ENCODE assay signal across 9 mouse cellular contexts in the genomic region with DNA sequence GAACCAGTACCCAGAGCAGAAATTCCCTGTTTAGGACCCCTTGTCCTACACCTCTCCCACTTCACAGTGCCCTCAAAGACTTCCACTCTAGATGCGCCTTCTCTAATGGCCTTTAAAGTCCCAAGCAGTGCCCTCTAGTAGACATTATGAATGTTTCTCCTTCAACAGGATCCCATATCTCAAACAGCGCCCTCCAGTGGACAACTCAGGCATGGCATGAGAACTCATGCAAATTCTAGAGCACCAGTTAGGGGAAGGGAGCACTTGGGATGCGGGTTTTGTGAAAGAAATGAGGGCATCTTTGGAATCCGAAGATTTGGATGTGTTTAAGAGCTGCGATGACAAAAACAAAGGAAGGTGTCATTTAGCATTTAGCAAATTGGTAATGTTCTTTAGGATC. TPM values are rescaled to one million over a fixed set of nuclear protein-coding genes. Genes with fewer than 3 reads are reported as not detected.
DNase-seq lines count a peak whose midpoint lies in the region; ATAC-seq and TF ChIP-seq lines count a peak whose summit lies in the region.
"Had no signal": no experiment of that assay in that cellular context is flagged by ENCODE, and none has a peak within 500 bp of the region (broad histone marks: within the 10 kb centered on the region; RNA-seq: fewer than 3 reads in every experiment).

No protein-coding gene starts in this region.

- H3K4me2 ChIP-seq in liver, embryonic 12.5 days: no peak overlapping the region
- H3K4me2 ChIP-seq in forebrain, embryonic 16.5 days (ENCODE audit: low read length): no peak overlapping the region
- H3K4me2 ChIP-seq: limb, embryonic 13.5 days had no signal

- no peak overlapping the region for H3K27ac ChIP-seq in liver, adult 2 months (replicated peaks; ENCODE audit: insufficient read depth, low read depth, low read length)
- H3K27ac ChIP-seq in liver, embryonic 12.5 days: no peak overlapping the region
- H3K27ac ChIP-seq in forebrain, embryonic 16.5 days (ENCODE audit: low read length): no peak overlapping the region
- no peak overlapping the region for H3K27ac ChIP-seq in forebrain, embryonic 10.5 days
- H3K27ac ChIP-seq: limb, embryonic 13.5 days had no signal

- 55% methylated on average over 5 of the region's 5 CpGs for WGBS in liver, adult 2 months
- 49% methylated on average over 5 of the region's 5 CpGs for WGBS in liver, embryonic 12.5 days (ENCODE audit: insufficient replicate concordance)
- 64% methylated on average over 5 of the region's 5 CpGs for WGBS in forebrain, embryonic 16.5 days
- 64% methylated on average over 5 of the region's 5 CpGs for WGBS in forebrain, embryonic 10.5 days

- peaks cover 10% of the 10 kb centered on the region; the same call in 1 of the 2 replicates for H3K27me3 ChIP-seq in liver, adult 2 months (ENCODE audit: control insufficient read depth, insufficient read depth, low read length)
- H3K27me3 ChIP-seq in liver, embryonic 12.5 days (replicated peaks): peaks cover 36% of the 10 kb centered on the region
- H3K27me3 ChIP-seq in forebrain, embryonic 16.5 days (replicated peaks; ENCODE audit: control insufficient read depth, insufficient read depth, low read length): peaks cover 16% of the 10 kb centered on the region
- H3K27me3 ChIP-seq in forebrain, embryonic 10.5 days (ENCODE audit: poor library complexity, severe bottlenecking): peaks cover 32% of the 10 kb centered on the region

- H3K4me3 ChIP-seq in liver, adult 2 months (ENCODE audit: insufficient read depth, low read depth, low read length): no peak overlapping the region
- H3K4me3 ChIP-seq in liver, embryonic 12.5 days: no peak overlapping the region
- no peak overlapping the region for H3K4me3 ChIP-seq in forebrain, embryonic 16.5 days (replicated peaks; ENCODE audit: low read length)
- no peak overlapping the region for H3K4me3 ChIP-seq in forebrain, embryonic 10.5 days
- H3K4me3 ChIP-seq: limb, embryonic 13.5 days had no signal

- H3K9ac ChIP-seq in liver, adult 2 months (ENCODE audit: low read depth, low read length): no peak overlapping the region
- no peak overlapping the region for H3K9ac ChIP-seq in liver, embryonic 12.5 days
- no peak overlapping the region for H3K9ac ChIP-seq in forebrain, embryonic 16.5 days (replicated peaks; ENCODE audit: low read depth, low read length)
- H3K9ac ChIP-seq: limb, embryonic 13.5 days had no signal

- no peaks in the 10 kb centered on the region for H3K36me3 ChIP-seq in liver, adult 2 months (ENCODE audit: control insufficient read depth, insufficient read depth, low read length)
- no peaks in the 10 kb centered on the region for H3K36me3 ChIP-seq in liver, embryonic 12.5 days
- no peaks in the 10 kb centered on the region for H3K36me3 ChIP-seq in forebrain, embryonic 16.5 days (ENCODE audit: control insufficient read depth, insufficient read depth)
- H3K36me3 ChIP-seq in forebrain, embryonic 10.5 days (replicated peaks): no peaks in the 10 kb centered on the region
- H3K36me3 ChIP-seq: limb, embryonic 13.5 days had no signal

- no peak for TF ChIP-seq POLR2A in liver, adult 2 months (IDR thresholded peaks at IDR 0.05; ENCODE audit: extremely low read depth, insufficient read depth, low read length)
- TF ChIP-seq POLR2A in brain, embryonic 14.5 days (IDR thresholded peaks at IDR 0.05; ENCODE audit: borderline replicate concordance, extremely low read depth, insufficient read depth, insufficient read length, poor library complexity, severe bottlenecking): no peak

- ATAC-seq in liver, embryonic 12.5 days: no peak
- no peak for ATAC-seq in forebrain, embryonic 16.5 days

- DNase-seq in adrenal gland, postnatal 10 days: peak; percentile 69
- DNase-seq in adrenal gland, adult 8-10 months: no peak
- DNase-seq in liver, adult 2 months (ENCODE audit: extremely low read depth, low read depth, low spot score): no peak
- no peak for DNase-seq in brain, embryonic 14.5 days (ENCODE audit: low read depth)
- DNase-seq in lung, postnatal 36 days: peak; percentile 63
- no peak for DNase-seq in forebrain, embryonic 10.5 days (ENCODE audit: extremely low spot score, low spot score)

- TF ChIP-seq CTCF in liver, adult 2 months (IDR thresholded peaks at IDR 0.05; ENCODE audit: low read depth, low read length): peak; percentile 33; the same call in 1 of the 2 replicates
- peak; percentile 64; the same call in 1 of the 2 replicates for TF ChIP-seq CTCF in brain, embryonic 14.5 days (IDR thresholded peaks at IDR 0.05; ENCODE audit: borderline replicate concordance, extremely low read depth, insufficient read depth, insufficient read length)

- 0 out of 2 replicates have a peak, but pooled peaks cover 3% of the 10 kb centered on the region for H3K4me1 ChIP-seq in liver, adult 2 months (ENCODE audit: control insufficient read depth, insufficient read depth, low read length)
- H3K4me1 ChIP-seq in liver, embryonic 12.5 days: peaks cover 37% of the 10 kb centered on the region
- peaks cover 28% of the 10 kb centered on the region for H3K4me1 ChIP-seq in forebrain, embryonic 16.5 days (replicated peaks; ENCODE audit: control insufficient read depth, insufficient read depth, low read length)
- peaks cover 29% of the 10 kb centered on the region for H3K4me1 ChIP-seq in forebrain, embryonic 10.5 days

- H3K9me3 ChIP-seq in liver, embryonic 12.5 days (replicated peaks): no peaks in the 10 kb centered on the region
- H3K9me3 ChIP-seq in forebrain, embryonic 16.5 days (ENCODE audit: control insufficient read depth, low read length): no peaks in the 10 kb centered on the region
- H3K9me3 ChIP-seq in forebrain, embryonic 10.5 days: peaks cover 13% of the 10 kb centered on the region; the same call in 1 of the 2 replicates

- H3K79me2 ChIP-seq in liver, adult 2 months (ENCODE audit: control insufficient read depth, insufficient read depth, low read length): no peaks in the 10 kb centered on the region

RNA-seq across cellular contexts. Expression of gene Ache, which starts 2.3 kb away (rescaled TPM):
- total RNA-seq in adrenal gland, postnatal 10 days (2021): 10 to 100 TPM; 11.6 to 21.3 TPM
- 10 to 100 TPM; 11.5 to 22.5 (median 16.8) TPM for total RNA-seq in adrenal gland, adult 8-10 months (2022)
- 0.28 and 0.34 TPM in 2 replicates for total RNA-seq in liver, adult 2 months (2014; rRNA removed)
- polyA plus RNA-seq in liver, adult 2 months (2012; rRNA removed): 0.36 and 0.55 TPM in 2 replicates
- 23.4 and 26.2 TPM in 2 replicates for polyA plus RNA-seq in liver, embryonic 12.5 days (2016; fragmentation: Nextera tagmentation; extraction: Ambion mirVana)
- 18.8 and 32.5 TPM in 2 replicates for polyA plus RNA-seq in brain, embryonic 14.5 days (2012; rRNA removed)
- polyA plus RNA-seq in forebrain, embryonic 16.5 days (2015; fragmentation: Nextera tagmentation; extraction: Ambion mirVana): 10.2 and 17.2 TPM in 2 replicates
- polyA plus RNA-seq in forebrain, embryonic 10.5 days (2016; fragmentation: Nextera tagmentation; extraction: Ambion mirVana): 1.9 and 2.3 TPM in 2 replicates

RNA-seq across cellular contexts. Expression of gene Ufsp1, which starts 9.4 kb away (rescaled TPM):
- 10 to 100 TPM in 1 of 2 experiments, 1 to 10 TPM in 1; 7.6 to 11.5 TPM for total RNA-seq in adrenal gland, postnatal 10 days (2021)
- 10 to 100 TPM; 13.0 to 16.4 (median 15.8) TPM for total RNA-seq in adrenal gland, adult 8-10 months (2022)
- 1.1 and 1.4 TPM in 2 replicates for total RNA-seq in liver, adult 2 months (2014; rRNA removed)
- polyA plus RNA-seq in liver, adult 2 months (2012; rRNA removed): 6.3 and 7.9 TPM in 2 replicates
- 11.9 and 12.5 TPM in 2 replicates for polyA plus RNA-seq in liver, embryonic 12.5 days (2016; fragmentation: Nextera tagmentation; extraction: Ambion mirVana)
- 10.0 and 11.9 TPM in 2 replicates for polyA plus RNA-seq in brain, embryonic 14.5 days (2012; rRNA removed)
- polyA plus RNA-seq in forebrain, embryonic 16.5 days (2015; fragmentation: Nextera tagmentation; extraction: Ambion mirVana): 6.1 and 8.9 TPM in 2 replicates
- 10.3 and 10.4 TPM in 2 replicates for polyA plus RNA-seq in forebrain, embryonic 10.5 days (2016; fragmentation: Nextera tagmentation; extraction: Ambion mirVana)

RNA-seq across cellular contexts. Expression of gene Srrt, which starts 22.4 kb away (rescaled TPM):
- total RNA-seq in adrenal gland, postnatal 10 days (2021): 100 to 1,000 TPM; 130 to 173 TPM
- 100 to 1,000 TPM; 145 to 244 (median 187) TPM for total RNA-seq in adrenal gland, adult 8-10 months (2022)
- 20.7 and 25.2 TPM in 2 replicates for total RNA-seq in liver, adult 2 months (2014; rRNA removed)
- polyA plus RNA-seq in liver, adult 2 months (2012; rRNA removed): 36.2 and 61.5 TPM in 2 replicates
- 125 and 128 TPM in 2 replicates for polyA plus RNA-seq in liver, embryonic 12.5 days (2016; fragmentation: Nextera tagmentation; extraction: Ambion mirVana)
- polyA plus RNA-seq in brain, embryonic 14.5 days (2012; rRNA removed): 211 and 216 TPM in 2 replicates
- polyA plus RNA-seq in forebrain, embryonic 16.5 days (2015; fragmentation: Nextera tagmentation; extraction: Ambion mirVana): 119 and 125 TPM in 2 replicates
- polyA plus RNA-seq in forebrain, embryonic 10.5 days (2016; fragmentation: Nextera tagmentation; extraction: Ambion mirVana): 205 and 209 TPM in 2 replicates

RNA-seq across cellular contexts. Expression of gene Trip6, which starts 29.2 kb away (rescaled TPM):
- total RNA-seq in adrenal gland, postnatal 10 days (2021): 10 to 100 TPM; 33.6 to 36.8 TPM
- total RNA-seq in adrenal gland, adult 8-10 months (2022): 10 to 100 TPM; 35.7 to 54.9 (median 48.5) TPM
- total RNA-seq in liver, adult 2 months (2014; rRNA removed): 5.8 and 6.5 TPM in 2 replicates
- polyA plus RNA-seq in liver, adult 2 months (2012; rRNA removed): 14.7 and 25.0 TPM in 2 replicates
- 16.8 and 18.7 TPM in 2 replicates for polyA plus RNA-seq in liver, embryonic 12.5 days (2016; fragmentation: Nextera tagmentation; extraction: Ambion mirVana)
- polyA plus RNA-seq in brain, embryonic 14.5 days (2012; rRNA removed): 25.7 and 33.0 TPM in 2 replicates
- 17.0 and 17.9 TPM in 2 replicates for polyA plus RNA-seq in forebrain, embryonic 16.5 days (2015; fragmentation: Nextera tagmentation; extraction: Ambion mirVana)
- 70.3 and 73.0 TPM in 2 replicates for polyA plus RNA-seq in forebrain, embryonic 10.5 days (2016; fragmentation: Nextera tagmentation; extraction: Ambion mirVana)

RNA-seq across cellular contexts. Expression of gene Slc12a9, which starts 48.4 kb away (rescaled TPM):
- total RNA-seq in adrenal gland, postnatal 10 days (2021): 10 to 100 TPM in 1 of 2 experiments, 1 to 10 TPM in 1; 9.2 to 12.6 TPM
- total RNA-seq in adrenal gland, adult 8-10 months (2022): 10 to 100 TPM; 10.2 to 22.1 (median 16.6) TPM
- total RNA-seq in liver, adult 2 months (2014; rRNA removed): 4.0 and 4.7 TPM in 2 replicates
- 11.9 and 20.3 TPM in 2 replicates for polyA plus RNA-seq in liver, adult 2 months (2012; rRNA removed)
- 5.0 and 5.8 TPM in 2 replicates for polyA plus RNA-seq in liver, embryonic 12.5 days (2016; fragmentation: Nextera tagmentation; extraction: Ambion mirVana)
- 34.0 and 34.8 TPM in 2 replicates for polyA plus RNA-seq in brain, embryonic 14.5 days (2012; rRNA removed)
- polyA plus RNA-seq in forebrain, embryonic 16.5 days (2015; fragmentation: Nextera tagmentation; extraction: Ambion mirVana): 17.7 and 26.0 TPM in 2 replicates
- 10.6 and 11.8 TPM in 2 replicates for polyA plus RNA-seq in forebrain, embryonic 10.5 days (2016; fragmentation: Nextera tagmentation; extraction: Ambion mirVana)

Comparison
In these comparisons a context has a peak if more than half of its experiments do, and no peak if none do; other contexts are left out.
1. DNase-seq: peak in adrenal gland, postnatal 10 days (single experiment) and lung, postnatal 36 days (single experiment); none in adrenal gland, adult 8-10 months (single experiment), liver, adult 2 months (single experiment), brain, embryonic 14.5 days (single experiment) and forebrain, embryonic 10.5 days (single experiment).